Mouse (Mus musculus): ENCODE measurements around the gene Atl2. TPM values are rescaled to one million over a fixed set of nuclear protein-coding genes. Genes with fewer than 3 reads are reported as not detected.
A peak's percentile ranks its signal among the peaks of the same experiment; 100 is the strongest.

Gene Atl2
- total and polyA plus RNA-seq, 3 experiments = 18.0 to 43.3 (median 37.1) TPM

DNA sequence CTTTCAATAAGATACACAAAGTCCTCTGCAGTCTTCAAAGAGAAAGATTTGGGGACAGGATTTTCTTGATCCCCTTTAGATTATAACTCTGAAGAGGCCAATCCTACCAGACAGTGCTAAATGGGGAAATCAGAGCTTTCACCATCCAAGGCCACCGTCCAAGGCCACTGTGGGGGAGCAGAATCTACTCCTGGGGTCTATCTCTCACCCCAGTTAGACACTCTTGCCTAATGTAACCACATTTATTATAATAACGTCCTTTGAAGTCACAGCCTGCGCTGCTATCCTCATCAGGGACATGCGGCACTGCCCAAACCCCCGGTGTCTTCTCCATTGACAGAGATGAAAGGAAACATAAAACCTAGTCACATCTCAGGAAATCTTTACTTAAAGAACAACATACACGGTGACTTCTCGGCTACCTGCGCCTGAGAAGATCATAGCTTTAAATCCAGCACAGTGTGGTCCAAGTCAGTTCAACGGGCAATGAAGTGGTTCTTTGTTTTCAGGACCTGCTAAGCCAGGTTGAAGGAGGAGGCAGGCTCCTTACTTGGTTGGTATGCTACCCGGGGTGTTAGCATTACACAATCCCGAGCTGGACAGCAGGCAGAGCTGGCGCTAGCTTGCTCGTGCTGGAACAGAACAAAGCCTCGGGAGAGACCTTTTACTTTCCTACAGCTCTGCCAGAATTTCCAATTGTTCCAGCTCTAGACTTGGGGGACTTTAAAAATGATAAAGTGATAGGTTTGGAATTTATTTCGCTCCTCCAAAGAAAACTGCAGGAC, 23.8 kb upstream of the Atl2 start:
- no peaks in the 10 kb centered on the region for H3K79me2 ChIP-seq (replicated peaks; ENCODE audit: control insufficient read depth, extremely low read depth, insufficient read depth, poor library complexity, severe bottlenecking)
- H3K4me1 ChIP-seq (ENCODE audit: control insufficient read depth in 1 of 2, insufficient read depth in 2 of 2) = peaks cover 17 to 28% of the 10 kb centered on the region in 2 experiments
- H3K4me2 ChIP-seq (ENCODE audit: insufficient read depth, low read depth, poor library complexity, severe bottlenecking) = no peak overlapping the region
- peaks cover 1% of the 10 kb centered on the region for H3K27me3 ChIP-seq (replicated peaks)
- no peak overlapping the region for H3K4me3 ChIP-seq (replicated peaks in 1 of 3; ENCODE audit: low read depth in 2 of 3, low read length in 2 of 3, poor library complexity in 1 of 3)
- TF ChIP-seq MAFK (IDR thresholded peaks at IDR 0.05; ENCODE audit: insufficient replicate concordance, low read length) = no peak
- no peak for TF ChIP-seq TBP (conservative IDR thresholded peaks at IDR 0.05; ENCODE audit: low read depth, low read length)
- TF ChIP-seq SIN3A (IDR thresholded peaks at IDR 0.05; ENCODE audit: low read length) = no peak
- no peak for TF ChIP-seq RCOR1 (conservative IDR thresholded peaks at IDR 0.05; ENCODE audit: low read depth, low read length)
- TF ChIP-seq TCF12 (IDR thresholded peaks at IDR 0.05; ENCODE audit: low read depth, low read length) = no peak
- TF ChIP-seq MXI1 (IDR thresholded peaks at IDR 0.05; ENCODE audit: low read depth, low read length) = no peak
- no peak for TF ChIP-seq CHD1 (IDR thresholded peaks at IDR 0.05; ENCODE audit: low read depth, low read length)
- no peak for TF ChIP-seq GABPA (IDR thresholded peaks at IDR 0.05; ENCODE audit: insufficient replicate concordance, low read depth, low read length)
- no peak for TF ChIP-seq ZNF384 (IDR thresholded peaks at IDR 0.05; ENCODE audit: low read depth, low read length)
- TF ChIP-seq NELFE (IDR thresholded peaks at IDR 0.05; ENCODE audit: low read depth, low read length) = no peak
- no peak for TF ChIP-seq JUND (conservative IDR thresholded peaks at IDR 0.05; ENCODE audit: low read depth, low read length)
- no peak for TF ChIP-seq MEF2A (IDR thresholded peaks at IDR 0.05; ENCODE audit: borderline replicate concordance, low read depth, low read length)
- TF ChIP-seq PAX5 (IDR thresholded peaks at IDR 0.05; ENCODE audit: low read length) = no peak
- H3K9me3 ChIP-seq (replicated peaks; ENCODE audit: low read length) = no peaks in the 10 kb centered on the region
- H3K36me3 ChIP-seq (replicated peaks in 1 of 2; ENCODE audit: control insufficient read depth in 1 of 2, insufficient read depth in 1 of 2, low read length in 1 of 2) = no peaks in the 10 kb centered on the region
- no peak overlapping the region for H3K9ac ChIP-seq (ENCODE audit: insufficient read depth, low read depth)
- no peak for DNase-seq (ENCODE audit: extremely low read depth)
- dilution Hi-C loops (cut with MboI; ENCODE audit: extremely low pct_ligation_motif_present, extremely low pct_unique_long_range_greater_than_20kb, low sequenced_read_pairs) = no loop called here
- H3K27ac ChIP-seq (ENCODE audit: insufficient read depth, low read depth) = no peak overlapping the region
- in situ Hi-C loops (cut with MboI; ENCODE audit: low pct_ligation_motif_present, low pct_unique_long_range_greater_than_20kb, low sequenced_read_pairs) = no loop called here

DNA sequence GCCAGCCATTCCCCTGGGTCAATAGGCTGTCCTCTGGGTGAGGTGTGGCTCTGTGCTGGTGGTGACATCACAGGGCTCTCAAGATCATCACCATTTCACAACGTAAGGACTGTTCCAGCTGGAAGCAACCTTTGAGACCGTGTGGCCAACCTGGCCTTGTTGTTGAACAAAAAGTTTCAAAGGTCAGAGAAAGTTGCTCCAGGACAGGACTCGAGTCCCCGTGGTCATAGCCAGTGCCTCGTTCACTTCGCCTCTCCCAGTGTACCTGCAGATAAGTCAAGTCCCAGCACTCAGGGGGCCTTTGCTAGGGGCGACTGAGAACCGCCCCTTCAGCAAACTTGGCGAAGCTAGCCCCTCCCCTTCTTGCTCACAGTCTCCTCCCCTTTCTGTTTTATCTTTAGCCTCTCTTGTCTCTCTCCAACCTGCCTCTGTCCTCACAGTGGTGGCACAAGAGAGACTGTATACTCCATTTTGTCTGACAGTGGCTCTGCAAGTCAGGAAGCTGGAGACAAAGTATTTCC, 22.6 kb upstream of the Atl2 start:
- H3K36me3 ChIP-seq (replicated peaks in 1 of 2; ENCODE audit: control insufficient read depth in 1 of 2, insufficient read depth in 1 of 2, low read length in 1 of 2) = no peaks in the 10 kb centered on the region
- no peak overlapping the region for H3K9ac ChIP-seq (ENCODE audit: insufficient read depth, low read depth)
- peaks cover 17 to 28% of the 10 kb centered on the region in 2 experiments for H3K4me1 ChIP-seq (ENCODE audit: control insufficient read depth in 1 of 2, insufficient read depth in 2 of 2)
- no peak overlapping the region for H3K4me3 ChIP-seq (replicated peaks in 1 of 3; ENCODE audit: low read depth in 2 of 3, low read length in 2 of 3, poor library complexity in 1 of 3)
- no peak overlapping the region for H3K27ac ChIP-seq (ENCODE audit: insufficient read depth, low read depth)
- H3K9me3 ChIP-seq (replicated peaks; ENCODE audit: low read length) = no peaks in the 10 kb centered on the region
- H3K79me2 ChIP-seq (replicated peaks; ENCODE audit: control insufficient read depth, extremely low read depth, insufficient read depth, poor library complexity, severe bottlenecking) = no peaks in the 10 kb centered on the region
- H3K27me3 ChIP-seq (replicated peaks) = peaks cover 1% of the 10 kb centered on the region
- in situ Hi-C loops (cut with MboI; ENCODE audit: low pct_ligation_motif_present, low pct_unique_long_range_greater_than_20kb, low sequenced_read_pairs) = no loop called here
- H3K4me2 ChIP-seq (ENCODE audit: insufficient read depth, low read depth, poor library complexity, severe bottlenecking) = peak overlapping the region; percentile 25
- dilution Hi-C loops (cut with MboI; ENCODE audit: extremely low pct_ligation_motif_present, extremely low pct_unique_long_range_greater_than_20kb, low sequenced_read_pairs) = no loop called here
- 0 out of 2 replicates have a peak, but pooled peaks have one; percentile 31 for TF ChIP-seq POLR2A (IDR thresholded peaks at IDR 0.05; ENCODE audit: low read depth, low read length)
- TF ChIP-seq IRF4 (IDR thresholded peaks at IDR 0.05; ENCODE audit: low read depth, low read length) = no peak
- TF ChIP-seq NRF1 (IDR thresholded peaks at IDR 0.05; ENCODE audit: low read depth, low read length) = no peak
- 0 out of 2 replicates have a peak, but pooled peaks have one; percentile 42 for TF ChIP-seq SIN3A (IDR thresholded peaks at IDR 0.05; ENCODE audit: low read length)
- no peak for TF ChIP-seq UBTF (IDR thresholded peaks at IDR 0.05; ENCODE audit: low read depth, low read length)
- no peak for DNase-seq (ENCODE audit: extremely low read depth)

Data from CH12.LX (cell line).